Mouse (Mus musculus) stomach, embryonic 15.5 days (tissue): Measurements from ENCODE around the gene Usp22. TPM values are rescaled to one million over a fixed set of nuclear protein-coding genes. Genes with fewer than 3 reads are reported as not detected.
"Not testable (repeated sequence)": the region's sequence is repeated elsewhere in the genome, so short reads cannot be mapped to it uniquely, and the experiment has no call there.

Experiments
- ATAC-seq: fragments of 200-750 bp; cut with Nextera tagmentation; 2 replicates; pipeline ENCODE4 v1.8.0; 2017; ENCODE audit warnings: low read depth, moderate number of reproducible peaks, moderate TSS enrichment; ENCODE audit not compliant: insufficient read depth, low FRiP score
- H3K27ac ChIP-seq: fragments of 300-500 bp; sonication (generic); 2 replicates; pipeline ENCODE4 v1.5.1; 2015; ENCODE audit warnings: mild to moderate bottlenecking, inconsistent platforms
- H3K27me3 ChIP-seq: fragments of 300-500 bp; sonication (generic); replicated peaks from 2 replicates; pipeline ENCODE4 v1.6.1; 2015; ENCODE audit warnings: inconsistent platforms
- H3K36me3 ChIP-seq: fragments of 300-500 bp; sonication (generic); 2 replicates; pipeline ENCODE4 v1.6.1; 2015; ENCODE audit warnings: inconsistent platforms
- H3K4me1 ChIP-seq: fragments of 300-500 bp; sonication (generic); 2 replicates; pipeline ENCODE4 v1.6.1; 2015; ENCODE audit warnings: inconsistent platforms
- H3K4me2 ChIP-seq: fragments of 300-500 bp; sonication (generic); 2 replicates; pipeline ENCODE4 v1.6.1; 2015; ENCODE audit warnings: mild to moderate bottlenecking, inconsistent platforms
- H3K4me3 ChIP-seq: fragments of 300-500 bp; sonication (generic); replicated peaks from 2 replicates; pipeline ENCODE4 v1.5.1; 2015; ENCODE audit warnings: inconsistent platforms
- H3K9ac ChIP-seq: fragments of 300-500 bp; sonication (generic); 2 replicates; pipeline ENCODE4 v1.6.1; 2015; ENCODE audit warnings: inconsistent platforms
- H3K9me3 ChIP-seq: fragments of 300-500 bp; sonication (generic); 2 replicates; pipeline ENCODE4 v1.6.1; 2016; ENCODE audit warnings: inconsistent platforms
- whole genome bisulfite sequencing: fragments of 180-500 bp; shearing (Covaris S2); methylation state at CpG from one replicate; pipeline ENCODE4 v1.1.7; 2015; 5-methylcytosine and 5-hydroxymethylcytosine counted together
- polyA plus RNA-seq: library from polyadenylated mRNA; unstranded; fragments of >200 nt; fragmentation: Nextera tagmentation; extraction: Ambion mirVana; gene quantifications from 2 replicates; pipeline ENCODE4 v1.2.1, GENCODE M21; 2015

Gene Usp22
- polyA plus RNA-seq, 1 experiment from 2014 or later = 92.9 TPM

- H3K4me2 ChIP-seq, H3K4me1 ChIP-seq, H3K27ac ChIP-seq, H3K36me3 ChIP-seq, ATAC-seq, H3K27me3 ChIP-seq, H3K9ac ChIP-seq, H3K9me3 ChIP-seq, H3K4me3 ChIP-seq: not testable (repeated sequence)
- 88% methylated on average over 4 of the region's 4 CpGs for WGBS
These were observed 44.2 kb downstream of the Usp22 start for GRCm38 (mm10) chr11:61130646-61131045.

- no peaks in the 10 kb centered on the region for H3K9me3 ChIP-seq
- H3K36me3 ChIP-seq = no peaks in the 10 kb centered on the region
- ATAC-seq = no peak
- H3K4me3 ChIP-seq = no peak overlapping the region
- WGBS = 51% methylated on average over 10 of the region's 10 CpGs
- H3K27me3 ChIP-seq = no peaks in the 10 kb centered on the region
- no peak overlapping the region for H3K4me2 ChIP-seq
- no peak overlapping the region for H3K9ac ChIP-seq
- no peaks in the 10 kb centered on the region for H3K4me1 ChIP-seq
- no peak overlapping the region for H3K27ac ChIP-seq
These were observed 45.5 kb downstream of the Usp22 start for GRCm38 (mm10) chr11:61129305-61129704.

GRCm38 (mm10) chr11:61127421-61128055, 47.3 kb downstream of the Usp22 start:
- H3K4me1 ChIP-seq = no peaks in the 10 kb centered on the region

GRCm38 (mm10) chr11:61126606-61127355, 48.1 kb downstream of the Usp22 start, which contains the start of gene Tnfrsf13b:
TSS of gene Tnfrsf13b (plus strand) at chr11:61126755.
- no peak for ATAC-seq
- H3K4me1 ChIP-seq = no peaks in the 10 kb centered on the region
- no peaks in the 10 kb centered on the region for H3K27me3 ChIP-seq
- no peak within 1 kb of the TSS for H3K9ac ChIP-seq
- no peak within 1 kb of the TSS for H3K4me3 ChIP-seq
- H3K27ac ChIP-seq = no peak within 1 kb of the TSS
- WGBS = 82% methylated on average over 23 of the region's 23 CpGs
- no peaks in the 10 kb centered on the region for H3K9me3 ChIP-seq
- no peaks in the 10 kb centered on the region for H3K36me3 ChIP-seq
- no peak within 1 kb of the TSS for H3K4me2 ChIP-seq

More at GRCm38 (mm10) chr11:61127421-61128055, 47.3 kb downstream of the Usp22 start:
- Histone ChIP-seq H3K27ac (no peak overlapping the region), H3K9ac (no peak overlapping the region), H3K4me2 (no peak overlapping the region), H3K9me3 (no peaks in the 10 kb centered on the region), H3K4me3 (no peak overlapping the region), H3K36me3 (no peaks in the 10 kb centered on the region), H3K27me3 (no peaks in the 10 kb centered on the region)
- no peak for ATAC-seq
- 89% methylated on average over 8 of the region's 8 CpGs for WGBS

- Histone ChIP-seq H3K9me3 (no peaks in the 10 kb centered on the region), H3K4me1 (no peaks in the 10 kb centered on the region), H3K36me3 (no peaks in the 10 kb centered on the region), H3K27me3 (no peaks in the 10 kb centered on the region), H3K27ac (no peak overlapping the region), H3K4me2 (no peak overlapping the region), H3K4me3 (no peak overlapping the region), H3K9ac (no peak overlapping the region)
- ATAC-seq = no peak
- WGBS = 82% methylated on average over 5 of the region's 5 CpGs
These were observed 48.9 kb downstream of the Usp22 start for GRCm38 (mm10) chr11:61125970-61126369.

GRCm38 (mm10) chr11:61123886-61124285, 51.0 kb downstream of the Usp22 start:
- Histone ChIP-seq H3K27me3 (no peaks in the 10 kb centered on the region), H3K27ac (no peak overlapping the region), H3K4me2 (no peak overlapping the region), H3K36me3 (no peaks in the 10 kb centered on the region), H3K4me3 (no peak overlapping the region), H3K9ac (no peak overlapping the region), H3K9me3 (no peaks in the 10 kb centered on the region), H3K4me1 (no peaks in the 10 kb centered on the region)
- ATAC-seq = no peak
- WGBS = 67% methylated on average over 3 of the region's 3 CpGs

- Histone ChIP-seq H3K4me2 (no peak overlapping the region), H3K4me3 (no peak overlapping the region), H3K27ac (no peak overlapping the region), H3K9me3 (no peaks in the 10 kb centered on the region), H3K27me3 (no peaks in the 10 kb centered on the region), H3K4me1 (no peaks in the 10 kb centered on the region), H3K9ac (no peak overlapping the region), H3K36me3 (no peaks in the 10 kb centered on the region)
- 83% methylated on average over 8 of the region's 8 CpGs for WGBS
- no peak for ATAC-seq
These were observed 52.0 kb downstream of the Usp22 start for GRCm38 (mm10) chr11:61122769-61123288.

- Histone ChIP-seq H3K4me3 (no peak overlapping the region), H3K27ac (no peak overlapping the region), H3K36me3 (no peaks in the 10 kb centered on the region), H3K9me3 (no peaks in the 10 kb centered on the region), H3K4me2 (no peak overlapping the region), H3K27me3 (no peaks in the 10 kb centered on the region), H3K4me1 (no peaks in the 10 kb centered on the region), H3K9ac (no peak overlapping the region)
- ATAC-seq = no peak
- WGBS = 86% methylated on average over 9 of the region's 9 CpGs
These were observed 52.5 kb downstream of the Usp22 start for GRCm38 (mm10) chr11:61122283-61122768.

- Histone ChIP-seq H3K4me3 (no peak overlapping the region), H3K27ac (no peak overlapping the region), H3K27me3 (no peaks in the 10 kb centered on the region), H3K4me1 (no peaks in the 10 kb centered on the region), H3K9ac (no peak overlapping the region), H3K9me3 (no peaks in the 10 kb centered on the region), H3K4me2 (no peak overlapping the region), H3K36me3 (no peaks in the 10 kb centered on the region)
- WGBS = 87% methylated on average over 3 of the region's 3 CpGs
- ATAC-seq = no peak
These were observed 54.8 kb downstream of the Usp22 start for GRCm38 (mm10) chr11:61119996-61120583.

GRCm38 (mm10) chr11:61116226-61116625, 58.6 kb downstream of the Usp22 start:
- Histone ChIP-seq H3K9ac (no peak overlapping the region), H3K9me3 (no peaks in the 10 kb centered on the region), H3K36me3 (no peaks in the 10 kb centered on the region), H3K4me2 (no peak overlapping the region), H3K27me3 (no peaks in the 10 kb centered on the region), H3K27ac (no peak overlapping the region), H3K4me3 (no peak overlapping the region), H3K4me1 (no peaks in the 10 kb centered on the region)
- no peak for ATAC-seq
- 58% methylated on average over 8 of the region's 8 CpGs for WGBS

- Histone ChIP-seq H3K27ac (no peak overlapping the region), H3K9me3 (no peaks in the 10 kb centered on the region), H3K4me2 (no peak overlapping the region), H3K4me3 (no peak overlapping the region), H3K27me3 (no peaks in the 10 kb centered on the region), H3K4me1 (no peaks in the 10 kb centered on the region), H3K36me3 (no peaks in the 10 kb centered on the region), H3K9ac (no peak overlapping the region)
- 70% methylated on average over 8 of the region's 8 CpGs for WGBS
- ATAC-seq = no peak
These were observed 62.4 kb downstream of the Usp22 start for GRCm38 (mm10) chr11:61112323-61112995.
